Mouse (Mus musculus) neural tube, embryonic 14.5 days (tissue): Measurements from ENCODE around the gene Nrip3. TPM values are rescaled to one million over a fixed set of nuclear protein-coding genes. Genes with fewer than 3 reads are reported as not detected.

Experiments used
- ATAC-seq: fragments of 200-750 bp; cut with Nextera tagmentation; 2 replicates; pipeline ENCODE4 v1.8.0; 2017; ENCODE audit warnings: low read depth, mild to moderate bottlenecking, moderate TSS enrichment, moderate library complexity
- H3K27ac ChIP-seq: fragments of 300-500 bp; sonication (generic); 2 replicates; pipeline ENCODE4 v1.5.1; 2014; ENCODE audit warnings: low read depth, mild to moderate bottlenecking, control low read depth, low read length, moderate library complexity, mixed read lengths
- H3K27me3 ChIP-seq: fragments of 300-500 bp; sonication (generic); 2 replicates; pipeline ENCODE4 v1.6.1; 2014; ENCODE audit warnings: low read length; ENCODE audit not compliant: control insufficient read depth, insufficient read depth
- H3K36me3 ChIP-seq: fragments of 300-500 bp; sonication (generic); 2 replicates; pipeline ENCODE4 v1.6.1; 2014; ENCODE audit warnings: low read length, mixed read lengths; ENCODE audit not compliant: control insufficient read depth, insufficient read depth
- H3K4me1 ChIP-seq: fragments of 300-500 bp; sonication (generic); 2 replicates; pipeline ENCODE4 v1.6.1; 2014; ENCODE audit warnings: low read length; ENCODE audit not compliant: control insufficient read depth, insufficient read depth
- H3K4me2 ChIP-seq: fragments of 300-500 bp; sonication (generic); 2 replicates; pipeline ENCODE4 v1.6.1; 2014; ENCODE audit warnings: mild to moderate bottlenecking, low read depth, low read length, control low read depth
- H3K4me3 ChIP-seq: fragments of 300-500 bp; sonication (generic); 2 replicates; pipeline ENCODE4 v1.5.1; 2014; ENCODE audit warnings: low read depth, low read length, control low read depth, mixed read lengths
- H3K9ac ChIP-seq: fragments of 300-500 bp; sonication (generic); replicated peaks from 2 replicates; pipeline ENCODE4 v1.6.1; 2014; ENCODE audit warnings: low read depth, mild to moderate bottlenecking, control low read depth, low read length, mixed read lengths
- H3K9me3 ChIP-seq: fragments of 300-500 bp; sonication (generic); 2 replicates; pipeline ENCODE4 v1.6.1; 2016; ENCODE audit warnings: low read length; ENCODE audit not compliant: control insufficient read depth
- WGBS: fragments of 180-500 bp; shearing (Covaris S2); extraction: QIAGEN DNeasy Blood & Tissue Kit; methylation state at CpG from one replicate; pipeline ENCODE4 v1.1.7; 2014; 5-methylcytosine and 5-hydroxymethylcytosine counted together
- polyA plus RNA-seq: library from polyadenylated mRNA; unstranded; fragments of >200 nt; fragmentation: Nextera tagmentation; extraction: Ambion mirVana; gene quantifications from 2 replicates; pipeline ENCODE4 v1.2.1, GENCODE M21; 2014

The Nrip3 gene
- polyA plus RNA-seq, result 12.0 and 17.0 TPM in 2 replicates

DNA sequence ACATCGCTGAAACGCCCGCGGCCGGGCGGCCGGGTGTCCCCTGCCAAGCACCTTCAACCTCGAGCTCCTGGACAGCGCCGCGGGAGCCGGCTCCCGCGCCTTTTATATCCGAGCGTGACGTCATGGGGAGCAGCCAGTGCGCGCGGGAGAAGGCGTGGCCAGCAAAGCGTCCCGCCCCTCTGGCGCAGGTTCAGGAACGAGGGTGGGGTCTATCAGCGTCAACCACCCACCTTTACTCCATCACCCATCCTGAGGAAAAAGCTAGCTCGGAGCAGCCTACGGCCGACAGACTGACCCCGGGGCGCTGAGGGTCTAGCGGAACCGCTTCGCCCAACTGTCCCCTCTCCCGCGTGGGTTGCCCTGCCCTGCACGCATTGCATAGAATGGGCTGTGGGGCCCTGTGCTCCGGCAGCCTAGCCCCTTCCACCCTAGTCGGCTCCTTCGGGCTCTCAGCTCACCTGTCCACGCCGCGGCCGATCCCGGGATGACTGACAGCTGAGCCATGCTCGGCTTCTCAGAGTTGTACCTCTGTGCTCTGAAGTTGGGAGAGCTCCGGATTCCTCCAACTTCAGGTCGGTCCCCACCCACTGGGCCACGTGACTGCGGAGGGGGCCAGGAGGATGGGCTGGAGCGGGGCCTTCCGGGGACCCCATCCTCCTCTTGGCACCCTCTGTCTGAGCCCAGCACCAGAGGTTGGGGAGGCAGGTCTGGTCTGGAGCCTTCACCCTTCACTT is at the start of gene Nrip3:
Gene Nrip3, minus strand, starts transcription at position 556 of the 734 bp plus-strand sequence.
- H3K9ac ChIP-seq, result peak within 1 kb of the TSS; percentile 51
- peak within 1 kb of the TSS; percentile 96 for H3K4me2 ChIP-seq
- WGBS, result 3% methylated on average over 52 of the region's 52 CpGs
- peaks cover 14% of the 10 kb centered on the region for H3K27me3 ChIP-seq
- 0 out of 2 replicates have a peak, but pooled peaks cover 3% of the 10 kb centered on the region for H3K4me1 ChIP-seq
- H3K4me3 ChIP-seq, result peak within 1 kb of the TSS; percentile 57
- H3K36me3 ChIP-seq, result no peaks in the 10 kb centered on the region
- no peaks in the 10 kb centered on the region for H3K9me3 ChIP-seq
- peak; percentile 88 for ATAC-seq
- H3K27ac ChIP-seq, result no peak within 1 kb of the TSS

DNA sequence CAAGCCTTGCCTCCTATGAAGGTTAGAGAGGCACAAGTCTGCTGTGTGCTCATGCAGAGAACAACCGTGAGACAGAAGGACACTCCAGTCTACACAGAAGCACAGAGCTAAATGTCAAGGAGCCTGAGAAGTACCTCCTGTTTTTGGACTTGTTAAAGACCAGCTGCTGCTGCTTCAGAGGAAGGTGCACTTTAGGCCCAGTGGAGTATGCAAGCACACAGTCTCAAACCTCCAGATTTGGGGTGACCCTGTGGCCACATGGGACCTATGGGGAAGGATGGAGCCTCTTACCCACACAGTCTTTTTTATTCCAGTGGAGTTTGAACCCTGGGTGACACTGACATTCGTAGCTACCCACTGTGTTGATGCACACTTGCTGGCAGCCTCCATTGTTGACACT is 49.6 kb upstream of the Nrip3 start:
- Histone ChIP-seq H3K27me3 (no peaks in the 10 kb centered on the region), H3K9me3 (no peaks in the 10 kb centered on the region), H3K4me1 (no peaks in the 10 kb centered on the region), H3K4me2 (no peak overlapping the region), H3K27ac (no peak overlapping the region), H3K9ac (no peak overlapping the region), H3K4me3 (no peak overlapping the region), H3K36me3 (no peaks in the 10 kb centered on the region)
- WGBS, result 86% methylated on average over 2 of the region's 2 CpGs
- ATAC-seq, result no peak

DNA sequence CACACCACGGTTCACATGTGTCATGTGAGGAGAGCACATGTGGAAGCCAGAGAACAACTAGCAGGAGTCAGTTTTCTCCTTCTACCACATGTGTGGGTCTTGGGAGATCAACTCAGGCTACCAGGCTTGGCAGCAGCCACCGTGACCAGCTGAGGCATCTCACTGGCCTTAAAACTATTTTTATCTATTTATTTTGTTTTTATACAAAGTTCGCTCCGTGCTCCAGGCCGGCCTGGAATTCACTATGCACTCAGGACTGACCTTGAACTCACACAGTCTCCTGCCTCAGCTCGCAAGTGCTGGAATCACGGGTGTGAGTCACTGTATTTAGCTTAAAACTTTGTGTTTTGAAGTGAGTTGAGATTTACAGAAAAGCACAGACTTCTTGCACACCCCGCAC is 45.1 kb upstream of the Nrip3 start:
- ATAC-seq, result no peak
- 91% methylated on average over 8 of the region's 8 CpGs for WGBS
- no peaks in the 10 kb centered on the region for H3K36me3 ChIP-seq

DNA sequence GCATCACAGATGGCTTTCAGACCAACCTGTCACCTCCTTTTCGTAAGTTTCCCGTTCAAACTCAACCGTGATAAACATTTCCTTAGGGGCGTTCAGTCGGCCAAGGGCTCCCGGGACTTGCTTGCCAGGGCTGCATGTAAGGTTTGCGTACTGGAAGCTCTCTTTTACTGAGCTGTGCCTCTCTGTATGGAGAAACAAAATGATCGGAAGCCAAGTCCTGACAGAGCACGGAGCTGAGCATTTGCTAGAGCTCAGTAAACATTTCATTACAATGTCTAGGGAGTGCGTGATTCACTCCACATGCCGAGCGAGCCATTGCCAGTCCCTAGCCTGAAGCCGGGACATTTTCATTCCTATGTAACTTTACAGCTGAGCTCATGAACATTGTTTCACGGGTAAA is 43.5 kb upstream of the Nrip3 start:
- H3K4me3 ChIP-seq, result no peak overlapping the region
- H3K27ac ChIP-seq, result no peak overlapping the region
- no peak overlapping the region for H3K9ac ChIP-seq
- no peaks in the 10 kb centered on the region for H3K27me3 ChIP-seq
- 77% methylated on average over 14 of the region's 14 CpGs for WGBS
- H3K4me1 ChIP-seq, result no peaks in the 10 kb centered on the region
- ATAC-seq, result no peak
- no peaks in the 10 kb centered on the region for H3K36me3 ChIP-seq
- H3K9me3 ChIP-seq, result no peaks in the 10 kb centered on the region
- no peak overlapping the region for H3K4me2 ChIP-seq

More for the DNA sequence above, 45.1 kb upstream of the Nrip3 start:
- Histone ChIP-seq H3K27ac (no peak overlapping the region), H3K4me3 (no peak overlapping the region), H3K4me1 (no peaks in the 10 kb centered on the region), H3K27me3 (no peaks in the 10 kb centered on the region), H3K9ac (no peak overlapping the region), H3K4me2 (no peak overlapping the region), H3K9me3 (no peaks in the 10 kb centered on the region)

DNA sequence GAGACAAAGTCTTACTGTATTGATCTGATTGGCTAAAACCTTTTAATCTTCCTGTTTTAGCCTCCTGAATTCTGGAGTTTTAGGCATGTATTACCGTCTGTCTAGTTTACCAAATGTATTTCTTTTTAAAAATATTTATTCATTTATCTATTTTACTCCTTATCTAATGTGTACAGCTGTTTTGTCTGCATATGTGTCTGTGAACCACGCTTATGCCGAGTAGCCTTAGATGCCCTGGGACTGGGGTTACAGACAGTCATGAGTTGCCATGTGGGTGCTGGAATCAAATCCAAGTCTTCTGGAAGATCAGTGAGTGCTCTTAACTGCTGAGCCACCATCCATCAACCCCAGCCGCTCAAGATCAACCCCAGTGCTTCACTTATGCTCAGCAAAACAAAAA is 36.8 kb upstream of the Nrip3 start:
- H3K27me3 ChIP-seq, result no peaks in the 10 kb centered on the region
- no peak overlapping the region for H3K27ac ChIP-seq
- no peak for ATAC-seq
- WGBS, result 94% methylated on average over 4 of the region's 4 CpGs
- H3K4me3 ChIP-seq, result no peak overlapping the region
- H3K9ac ChIP-seq, result no peak overlapping the region
- no peaks in the 10 kb centered on the region for H3K36me3 ChIP-seq
- no peak overlapping the region for H3K4me2 ChIP-seq
- H3K9me3 ChIP-seq, result no peaks in the 10 kb centered on the region
- no peaks in the 10 kb centered on the region for H3K4me1 ChIP-seq

DNA sequence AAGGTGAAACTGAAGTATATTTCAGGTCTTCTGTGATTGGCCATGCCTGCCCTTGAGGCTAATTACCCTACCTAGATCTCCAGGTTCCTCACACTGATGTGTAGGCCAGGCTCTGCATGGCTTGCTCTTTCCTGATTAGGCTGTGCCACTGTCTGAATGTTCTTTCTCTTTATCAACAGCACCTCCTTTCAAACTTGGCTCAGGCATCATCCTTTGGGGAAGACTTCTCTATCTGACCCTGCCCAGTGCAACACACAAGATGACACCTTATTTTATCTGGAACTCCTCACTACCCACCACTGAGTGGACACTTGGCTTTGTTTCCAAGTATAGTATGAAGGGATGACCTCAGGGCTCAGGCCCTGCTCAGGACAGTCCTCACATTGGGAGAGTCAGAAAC is 36.1 kb upstream of the Nrip3 start:
- no peak for ATAC-seq
- no peaks in the 10 kb centered on the region for H3K9me3 ChIP-seq
- no peaks in the 10 kb centered on the region for H3K36me3 ChIP-seq
- no peaks in the 10 kb centered on the region for H3K4me1 ChIP-seq
- no peak overlapping the region for H3K9ac ChIP-seq
- no peak overlapping the region for H3K4me2 ChIP-seq
- no peak overlapping the region for H3K4me3 ChIP-seq
- no peaks in the 10 kb centered on the region for H3K27me3 ChIP-seq
- H3K27ac ChIP-seq, result no peak overlapping the region

DNA sequence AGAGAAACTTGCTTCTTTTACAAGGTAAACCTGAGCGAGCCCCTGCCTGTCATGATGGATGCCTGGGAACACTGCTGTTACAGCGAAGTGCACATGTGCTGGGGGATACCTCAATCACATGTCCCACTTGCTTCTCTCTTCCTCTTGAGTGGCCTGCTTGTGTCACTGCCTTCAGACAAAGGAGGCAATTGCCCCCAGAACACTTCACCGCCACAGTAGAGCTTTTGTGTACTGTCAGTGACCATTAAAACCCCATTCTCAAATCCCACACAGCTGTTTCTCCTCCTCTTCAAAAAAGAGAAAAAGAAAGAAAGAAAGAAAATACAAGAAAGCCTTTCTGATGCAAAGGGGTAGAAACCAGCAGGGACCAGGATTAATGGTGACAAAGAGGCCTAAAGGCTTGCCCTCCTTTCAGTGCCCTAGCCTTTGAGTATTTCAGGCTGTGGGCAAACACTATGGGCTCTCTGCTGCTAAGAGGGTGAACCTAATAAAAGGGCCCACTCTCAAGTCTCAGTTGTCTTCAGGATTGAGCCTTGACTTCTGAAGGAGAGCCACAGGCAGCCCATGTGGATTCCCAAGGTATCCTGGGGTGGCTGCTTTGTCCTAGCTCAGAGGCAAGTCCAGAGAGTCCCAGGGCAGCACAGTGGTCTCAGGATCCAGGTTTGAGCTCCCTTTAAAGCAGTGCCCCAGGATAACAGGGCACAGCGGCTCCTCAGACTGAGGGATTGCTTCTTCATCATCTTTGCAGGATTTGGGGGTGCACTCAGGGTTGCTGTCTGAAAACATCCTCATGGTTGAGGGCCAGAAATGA is 31.7 kb upstream of the Nrip3 start:
- ATAC-seq, result no peak; the same call in 1 of the 2 replicates

DNA sequence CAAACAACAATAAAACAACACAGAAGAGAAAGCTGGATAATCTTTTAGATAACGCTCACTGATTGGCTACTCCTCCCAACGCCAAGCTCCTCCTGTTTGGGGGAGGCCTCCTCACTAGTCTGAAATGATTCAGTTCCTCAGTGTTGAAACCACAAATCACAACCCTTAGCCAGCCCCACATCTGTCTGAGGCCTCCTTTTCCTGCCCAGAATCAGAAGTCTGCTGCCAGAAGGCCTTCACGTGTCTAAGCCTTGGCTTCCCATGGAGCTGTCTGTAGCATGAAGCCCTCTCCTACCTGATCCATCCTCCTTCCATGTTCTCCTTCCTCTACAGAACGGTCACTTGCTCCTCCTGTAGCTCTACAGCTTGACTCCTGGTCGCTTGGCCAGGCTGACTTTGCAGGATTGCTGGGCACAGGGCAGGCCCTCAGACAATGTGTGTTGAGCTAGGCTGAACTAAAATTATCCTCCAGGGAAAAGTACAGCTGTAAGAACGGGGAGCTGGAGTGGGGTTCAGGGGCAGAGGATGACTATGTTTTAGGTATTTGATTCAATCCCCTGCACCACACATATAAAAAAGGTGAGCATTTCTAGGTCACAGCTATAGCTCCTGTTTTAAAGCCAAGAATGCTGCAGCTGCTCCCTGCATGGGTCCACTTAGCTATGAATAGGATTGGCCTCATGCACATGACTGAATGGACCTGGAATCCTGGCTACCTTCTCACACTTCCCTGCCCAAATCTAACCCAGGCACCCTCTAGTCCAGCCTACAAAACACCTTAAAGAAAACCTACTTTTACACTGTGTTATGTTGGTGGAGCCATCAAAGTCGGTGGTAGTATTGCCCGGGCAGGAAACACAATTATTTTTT is 26.0 kb upstream of the Nrip3 start:
- H3K27me3 ChIP-seq, result no peaks in the 10 kb centered on the region
- H3K27ac ChIP-seq, result no peak overlapping the region
- no peaks in the 10 kb centered on the region for H3K36me3 ChIP-seq
- ATAC-seq, result no peak
- no peaks in the 10 kb centered on the region for H3K9me3 ChIP-seq
- no peak overlapping the region for H3K4me3 ChIP-seq
- H3K4me2 ChIP-seq, result no peak overlapping the region
- H3K9ac ChIP-seq, result no peak overlapping the region
- 84% methylated on average over 8 of the region's 8 CpGs for WGBS
- H3K4me1 ChIP-seq, result no peaks in the 10 kb centered on the region

More for the DNA sequence above, 31.7 kb upstream of the Nrip3 start:
- H3K4me2 ChIP-seq, result no peak overlapping the region
- 12% methylated on average over 4 of the region's 4 CpGs for WGBS
- no peak overlapping the region for H3K4me3 ChIP-seq
- no peak overlapping the region for H3K27ac ChIP-seq
- H3K9ac ChIP-seq, result no peak overlapping the region
- H3K9me3 ChIP-seq, result no peaks in the 10 kb centered on the region
- no peaks in the 10 kb centered on the region for H3K36me3 ChIP-seq
- H3K27me3 ChIP-seq, result no peaks in the 10 kb centered on the region
- H3K4me1 ChIP-seq, result no peaks in the 10 kb centered on the region
